10 mouse cellular contexts compared by ENCODE assay signal in the genomic region with DNA sequence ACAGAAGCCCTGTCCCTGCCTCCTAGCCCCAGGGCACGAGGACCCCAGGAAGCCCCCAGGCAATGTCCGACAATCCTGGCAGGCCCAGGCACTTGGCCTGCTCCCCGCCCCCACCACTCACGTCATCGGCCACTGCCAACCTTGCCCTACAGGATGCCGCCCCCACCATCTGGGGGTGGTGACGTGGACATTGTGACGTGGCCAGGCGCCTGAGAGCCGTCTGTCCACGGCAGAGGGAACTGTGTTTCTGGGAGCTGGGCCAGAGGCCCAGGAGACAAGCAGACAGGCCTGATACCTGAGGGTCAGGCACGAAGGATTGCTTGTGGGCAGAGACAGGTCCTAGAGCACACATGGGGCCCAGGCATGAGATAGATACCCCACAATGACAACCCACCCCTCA. TPM values are rescaled to one million over a fixed set of nuclear protein-coding genes. Genes with fewer than 3 reads are reported as not detected.
A peak's percentile ranks its signal among the peaks of the same experiment; 100 is the strongest.
DNase-seq lines count a peak whose midpoint lies in the region; ATAC-seq and TF ChIP-seq lines count a peak whose summit lies in the region.
"Had no signal": no experiment of that assay in that cellular context is flagged by ENCODE, and none has a peak within 500 bp of the region (broad histone marks: within the 10 kb centered on the region; RNA-seq: fewer than 3 reads in every experiment).

No protein-coding gene starts in this region.

- intact Hi-C loops in heart, postnatal 10 days (cut with DNase I): loop anchor here (2.0 kb wide), 2 partner anchors 15 to 21 kb away; no protein-coding TSS in a partner anchor

- DNase-seq in midbrain, postnatal 0 days (ENCODE audit: low spot score): peak; percentile 24
- no peak for DNase-seq in midbrain, embryonic 14.5 days
- peak; percentile 97 for DNase-seq in cerebellum, adult 8-10 months
- peak; percentile 89 to 92 for DNase-seq in heart, postnatal 10 days
- no peak for DNase-seq in ovary, postnatal 10 days (ENCODE audit: low spot score)
- no peak for DNase-seq in midbrain, embryonic 11.5 days (ENCODE audit: low spot score, missing footprints)
- no peak for DNase-seq in midbrain, embryonic 10.5 days (ENCODE audit: low spot score)
- DNase-seq: embryo, embryonic 11 days; gastrocnemius, adult 2 months had no signal

- H3K36me3 ChIP-seq in midbrain, postnatal 0 days (ENCODE audit: insufficient read depth, low read length): peaks cover 6% of the 10 kb centered on the region; the same call in 1 of the 2 replicates
- peaks cover 8% of the 10 kb centered on the region; the same call in 1 of the 2 replicates for H3K36me3 ChIP-seq in midbrain, embryonic 14.5 days (ENCODE audit: control insufficient read depth, insufficient read depth, low read length)
- no peaks in the 10 kb centered on the region for H3K36me3 ChIP-seq in midbrain, embryonic 11.5 days (ENCODE audit: control insufficient read depth, insufficient read depth, low read length)
- 0 out of 2 replicates have a peak, but pooled peaks cover 5% of the 10 kb centered on the region for H3K36me3 ChIP-seq in midbrain, embryonic 10.5 days
- H3K36me3 ChIP-seq: limb, embryonic 13.5 days had no signal

- no peak overlapping the region for H3K9ac ChIP-seq in midbrain, postnatal 0 days (replicated peaks; ENCODE audit: low read length, poor library complexity, severe bottlenecking)
- no peak overlapping the region for H3K9ac ChIP-seq in midbrain, embryonic 14.5 days (replicated peaks; ENCODE audit: low read length)
- no peak overlapping the region for H3K9ac ChIP-seq in midbrain, embryonic 11.5 days (ENCODE audit: low read length)
- H3K9ac ChIP-seq: limb, embryonic 13.5 days had no signal

- no peaks in the 10 kb centered on the region for H3K27me3 ChIP-seq in midbrain, postnatal 0 days (ENCODE audit: insufficient read depth, low read length)
- no peaks in the 10 kb centered on the region for H3K27me3 ChIP-seq in midbrain, embryonic 14.5 days (ENCODE audit: control insufficient read depth, insufficient read depth, low read length)
- H3K27me3 ChIP-seq in midbrain, embryonic 11.5 days (ENCODE audit: control insufficient read depth, insufficient read depth, low read length): no peaks in the 10 kb centered on the region
- peaks cover 49% of the 10 kb centered on the region for H3K27me3 ChIP-seq in midbrain, embryonic 10.5 days (ENCODE audit: low read depth, poor library complexity, severe bottlenecking)

- 67% methylated on average over 12 of the region's 12 CpGs for WGBS in midbrain, postnatal 0 days
- WGBS in midbrain, embryonic 14.5 days: 76% methylated on average over 12 of the region's 12 CpGs
- 79% methylated on average over 12 of the region's 12 CpGs for WGBS in midbrain, embryonic 11.5 days
- 89% methylated on average over 12 of the region's 12 CpGs for WGBS in midbrain, embryonic 10.5 days

- H3K4me2 ChIP-seq in midbrain, postnatal 0 days (ENCODE audit: low read depth, low read length, poor library complexity, severe bottlenecking): no peak overlapping the region
- H3K4me2 ChIP-seq in midbrain, embryonic 14.5 days (ENCODE audit: low read length): no peak overlapping the region
- H3K4me2 ChIP-seq in midbrain, embryonic 11.5 days: no peak overlapping the region

- ATAC-seq in midbrain, postnatal 0 days (ENCODE audit: low FRiP score): no peak
- ATAC-seq in midbrain, embryonic 14.5 days (ENCODE audit: low FRiP score, low TSS enrichment): no peak
- no peak for ATAC-seq in midbrain, embryonic 11.5 days (ENCODE audit: low FRiP score)

- H3K27ac ChIP-seq in midbrain, postnatal 0 days (ENCODE audit: low read depth, low read length): no peak overlapping the region
- H3K27ac ChIP-seq in midbrain, embryonic 14.5 days (replicated peaks; ENCODE audit: low read depth, low read length): no peak overlapping the region
- no peak overlapping the region for H3K27ac ChIP-seq in midbrain, embryonic 11.5 days (ENCODE audit: low read depth, low read length)
- H3K27ac ChIP-seq in midbrain, embryonic 10.5 days (replicated peaks): no peak overlapping the region
- H3K27ac ChIP-seq: gastrocnemius, adult 2 months; limb, embryonic 13.5 days had no signal

- 0 out of 2 replicates have a peak, but pooled peaks cover 10% of the 10 kb centered on the region for H3K4me1 ChIP-seq in midbrain, postnatal 0 days (ENCODE audit: insufficient read depth, low read length)
- peaks cover 35% of the 10 kb centered on the region for H3K4me1 ChIP-seq in midbrain, embryonic 14.5 days (ENCODE audit: control insufficient read depth, insufficient read depth, low read length)
- peaks cover 20% of the 10 kb centered on the region for H3K4me1 ChIP-seq in midbrain, embryonic 11.5 days (ENCODE audit: control insufficient read depth, insufficient read depth, low read length)
- H3K4me1 ChIP-seq in midbrain, embryonic 10.5 days: peaks cover 47% of the 10 kb centered on the region

- no peak overlapping the region for H3K4me3 ChIP-seq in midbrain, postnatal 0 days (ENCODE audit: low read depth, low read length)
- no peak overlapping the region for H3K4me3 ChIP-seq in midbrain, embryonic 14.5 days (replicated peaks; ENCODE audit: low read depth, low read length)
- H3K4me3 ChIP-seq in midbrain, embryonic 11.5 days (ENCODE audit: low read depth, low read length): no peak overlapping the region
- no peak overlapping the region for H3K4me3 ChIP-seq in midbrain, embryonic 10.5 days
- H3K4me3 ChIP-seq: gastrocnemius, adult 2 months; limb, embryonic 13.5 days had no signal

- no peaks in the 10 kb centered on the region for H3K9me3 ChIP-seq in midbrain, postnatal 0 days (ENCODE audit: low read length)
- H3K9me3 ChIP-seq in midbrain, embryonic 14.5 days (ENCODE audit: control insufficient read depth, low read length): no peaks in the 10 kb centered on the region
- H3K9me3 ChIP-seq in midbrain, embryonic 11.5 days (ENCODE audit: control insufficient read depth, low read length): no peaks in the 10 kb centered on the region
- no peaks in the 10 kb centered on the region for H3K9me3 ChIP-seq in midbrain, embryonic 10.5 days (replicated peaks)
- H3K9me3 ChIP-seq: limb, embryonic 13.5 days had no signal

- TF ChIP-seq CTCF in midbrain, postnatal 0 days (IDR thresholded peaks at IDR 0.05): no peak

RNA-seq across cellular contexts. Expression of gene Syt7, which starts 28.5 kb away (rescaled TPM):
- 138 and 140 TPM in 2 replicates for total RNA-seq in midbrain, postnatal 0 days (2014; rRNA removed)
- 14.7 and 19.0 TPM in 2 replicates for polyA plus RNA-seq in midbrain, postnatal 0 days (2015; fragmentation: Nextera tagmentation; extraction: Ambion mirVana)
- polyA plus RNA-seq in midbrain, embryonic 14.5 days (2014; fragmentation: Nextera tagmentation; extraction: Ambion mirVana): 10.1 and 15.4 TPM in 2 replicates
- 10 to 100 TPM; 34.3 to 36.2 TPM for total RNA-seq in heart, postnatal 10 days (2021)
- 3.0 and 3.9 TPM in 2 replicates for polyA plus RNA-seq in midbrain, embryonic 11.5 days (2014; fragmentation: Nextera tagmentation; extraction: Ambion mirVana)
- polyA plus RNA-seq in midbrain, embryonic 10.5 days (2016; fragmentation: Nextera tagmentation; extraction: Ambion mirVana): 1.6 and 2.2 TPM in 2 replicates

RNA-seq across cellular contexts. Expression of gene Lrrc10b, which starts 39.8 kb away (rescaled TPM):
- total RNA-seq in midbrain, postnatal 0 days (2014; rRNA removed): 6.2 and 8.7 TPM in 2 replicates
- polyA plus RNA-seq in midbrain, postnatal 0 days (2015; fragmentation: Nextera tagmentation; extraction: Ambion mirVana): 2.2 and 2.3 TPM in 2 replicates
- 0.91 and 1.1 TPM in 2 replicates for polyA plus RNA-seq in midbrain, embryonic 14.5 days (2014; fragmentation: Nextera tagmentation; extraction: Ambion mirVana)
- total RNA-seq in heart, postnatal 10 days (2021): 1 to 10 TPM; 2.2 to 7.3 TPM
- polyA plus RNA-seq in midbrain, embryonic 11.5 days (2014; fragmentation: Nextera tagmentation; extraction: Ambion mirVana): 0.55 and 0.59 TPM in 2 replicates
- 0.70 and 1.4 TPM in 2 replicates for polyA plus RNA-seq in midbrain, embryonic 10.5 days (2016; fragmentation: Nextera tagmentation; extraction: Ambion mirVana)

Comparison
In these comparisons a context has a peak if more than half of its experiments do, and no peak if none do; other contexts are left out.
1. DNase-seq: peak in midbrain, postnatal 0 days (single experiment), cerebellum, adult 8-10 months (single experiment) and heart, postnatal 10 days (2 of 2); none in midbrain, embryonic 14.5 days (single experiment), ovary, postnatal 10 days (single experiment), midbrain, embryonic 11.5 days (single experiment) and midbrain, embryonic 10.5 days (single experiment).